Comparison of ENCODE assay signal across 19 mouse cellular contexts in genomic region chr17:73985936-73986335, GRCm38 (mm10). TPM values are rescaled to one million over a fixed set of nuclear protein-coding genes. Genes with fewer than 3 reads are reported as not detected.
DNase-seq lines count a peak whose midpoint lies in the region; ATAC-seq and TF ChIP-seq lines count a peak whose summit lies in the region.
"Had no signal": no experiment of that assay in that cellular context is flagged by ENCODE, and none has a peak within 500 bp of the region (broad histone marks: within the 10 kb centered on the region; RNA-seq: fewer than 3 reads in every experiment).

No protein-coding gene starts in this region.

- no peak overlapping the region for H3K4me3 ChIP-seq in kidney, embryonic 16.5 days (ENCODE audit: low read length)
- no peak overlapping the region for H3K4me3 ChIP-seq in lung, embryonic 16.5 days (ENCODE audit: low read length)
- H3K4me3 ChIP-seq: forebrain, embryonic 13.5 days; heart, embryonic 10.5 days; limb, embryonic 13.5 days; liver, embryonic 15.5 days; midbrain, embryonic 12.5 days; neural tube, embryonic 12.5 days had no signal

- WGBS in kidney, embryonic 16.5 days: 75% methylated on average over 4 of the region's 4 CpGs
- 58% methylated on average over 4 of the region's 4 CpGs for WGBS in lung, embryonic 16.5 days

- no peak overlapping the region for H3K27ac ChIP-seq in kidney, embryonic 16.5 days (ENCODE audit: low read length)
- no peak overlapping the region for H3K27ac ChIP-seq in lung, embryonic 16.5 days (ENCODE audit: low read length)
- H3K27ac ChIP-seq: forebrain, embryonic 13.5 days; heart, embryonic 10.5 days; limb, embryonic 13.5 days; liver, embryonic 15.5 days; midbrain, embryonic 12.5 days; neural tube, embryonic 12.5 days; stomach, postnatal 0 days had no signal

- no peaks in the 10 kb centered on the region for H3K9me3 ChIP-seq in kidney, embryonic 16.5 days (ENCODE audit: low read length)
- no peaks in the 10 kb centered on the region for H3K9me3 ChIP-seq in lung, embryonic 16.5 days (ENCODE audit: control insufficient read depth, low read length)
- H3K9me3 ChIP-seq: forebrain, embryonic 13.5 days; G1E; heart, embryonic 10.5 days; limb, embryonic 13.5 days; liver, embryonic 15.5 days; midbrain, embryonic 12.5 days; neural tube, embryonic 12.5 days had no signal

- peaks cover 6% of the 10 kb centered on the region; the same call in 1 of the 2 replicates for H3K4me1 ChIP-seq in kidney, embryonic 16.5 days (ENCODE audit: insufficient read depth, low read length)
- no peaks in the 10 kb centered on the region for H3K4me1 ChIP-seq in lung, embryonic 16.5 days (replicated peaks; ENCODE audit: control insufficient read depth, insufficient read depth, low read length)
- H3K4me1 ChIP-seq: forebrain, embryonic 13.5 days; liver, embryonic 15.5 days; midbrain, embryonic 12.5 days; neural tube, embryonic 12.5 days had no signal

- H3K4me2 ChIP-seq in kidney, embryonic 16.5 days (replicated peaks; ENCODE audit: low read depth, low read length): no peak overlapping the region
- no peak overlapping the region for H3K4me2 ChIP-seq in lung, embryonic 16.5 days (ENCODE audit: low read depth, low read length)
- H3K4me2 ChIP-seq: forebrain, embryonic 13.5 days; limb, embryonic 13.5 days; liver, embryonic 15.5 days; midbrain, embryonic 12.5 days; neural tube, embryonic 12.5 days had no signal

- H3K9ac ChIP-seq in kidney, embryonic 16.5 days (replicated peaks; ENCODE audit: low read length): no peak overlapping the region
- no peak overlapping the region for H3K9ac ChIP-seq in lung, embryonic 16.5 days (ENCODE audit: low read length)
- H3K9ac ChIP-seq: forebrain, embryonic 13.5 days; limb, embryonic 13.5 days; liver, embryonic 15.5 days; midbrain, embryonic 12.5 days; neural tube, embryonic 12.5 days had no signal

- H3K36me3 ChIP-seq in kidney, embryonic 16.5 days (ENCODE audit: insufficient read depth, low read length): no peaks in the 10 kb centered on the region
- H3K36me3 ChIP-seq in lung, embryonic 16.5 days (ENCODE audit: control insufficient read depth, insufficient read depth, low read length): no peaks in the 10 kb centered on the region
- H3K36me3 ChIP-seq: G1E; heart, embryonic 10.5 days; limb, embryonic 13.5 days; liver, embryonic 15.5 days; midbrain, embryonic 12.5 days; neural tube, embryonic 12.5 days had no signal

- no peak for TF ChIP-seq CTCF in Patski (IDR thresholded peaks at IDR 0.05)

- no peaks in the 10 kb centered on the region for H3K27me3 ChIP-seq in Patski
- no peaks in the 10 kb centered on the region for H3K27me3 ChIP-seq in kidney, embryonic 16.5 days (ENCODE audit: insufficient read depth, low read length)
- no peaks in the 10 kb centered on the region for H3K27me3 ChIP-seq in lung, embryonic 16.5 days (ENCODE audit: control insufficient read depth, insufficient read depth, low read depth, low read length)
- H3K27me3 ChIP-seq: forebrain, embryonic 13.5 days; limb, embryonic 13.5 days; liver, embryonic 15.5 days; midbrain, embryonic 12.5 days; neural tube, embryonic 12.5 days had no signal

- in situ Hi-C loops in Patski (cut with MboI; ENCODE audit: low pct_unique_long_range_greater_than_20kb): no loop called here

- CTCF ChIA-PET in Patski (lab: Charles Lee): no interaction called here

- peak; percentile 51 for ATAC-seq in Patski
- 0 out of 2 replicates have a peak, but pooled peaks have one; percentile 39 for ATAC-seq in kidney, embryonic 16.5 days (ENCODE audit: low FRiP score, low TSS enrichment)
- ATAC-seq in lung, embryonic 16.5 days (ENCODE audit: low read depth): 0 out of 2 replicates have a peak, but pooled peaks have one; percentile 17
- ATAC-seq in inflammation-experienced regulatory T-cells, adult 6 months: no peak
- ATAC-seq: forebrain, embryonic 13.5 days had no signal

- intact Hi-C loops in heart, postnatal 14 days (cut with DNase I): no loop called here

- POLR2A ChIA-PET in Patski (lab: Charles Lee): no interaction called here

- DNase-seq in heart, adult 11 months: peak; percentile 73
- no peak for DNase-seq in heart, postnatal 14 days
- peak; percentile 20 for DNase-seq in Patski (ENCODE audit: low read depth, low spot score)
- DNase-seq in thymus, adult 18-20 months: no peak
- DNase-seq: cerebellum, adult 2 months; gastrocnemius, postnatal 25 days; right cerebral cortex, adult 18-20 months; thymus, postnatal 14 days had no signal

RNA-seq across cellular contexts. Expression of gene Xdh, which starts 35.9 kb away (rescaled TPM):
- 10 to 100 TPM; 40.6 to 66.0 TPM for total RNA-seq in heart, postnatal 14 days (2021)
- polyA plus RNA-seq in Patski (2021): 5.0 TPM
- 1.5 and 2.3 TPM in 2 replicates for polyA plus RNA-seq in kidney, embryonic 16.5 days (2015; fragmentation: Nextera tagmentation; extraction: Ambion mirVana)
- 9.5 and 13.9 TPM in 2 replicates for polyA plus RNA-seq in lung, embryonic 16.5 days (2015; fragmentation: Nextera tagmentation; extraction: Ambion mirVana)
- polyA plus RNA-seq in inflammation-experienced regulatory T-cells, adult 6 months (2017; shearing (Covaris generic)): 10 to 100 TPM; 15.8 to 38.5 (median 37.1) TPM
- polyA plus RNA-seq: G1E had no signal

Comparison
In these comparisons a context has a peak if more than half of its experiments do, and no peak if none do; other contexts are left out.
1. DNase-seq: peak in heart, adult 11 months (single experiment) and Patski (single experiment); none in heart, postnatal 14 days (0 of 2) and thymus, adult 18-20 months (0 of 2).